Mouse (Mus musculus): Measurements from ENCODE around the gene Ola1.
A peak's percentile ranks its signal among the peaks of the same experiment; 100 is the strongest.

Ola1 gene

GRCm38 (mm10) chr2:73146111-73146510 is 72.6 kb downstream of the Ola1 start:
- DNase-seq (ENCODE audit: low read depth) = no peak

DNA sequence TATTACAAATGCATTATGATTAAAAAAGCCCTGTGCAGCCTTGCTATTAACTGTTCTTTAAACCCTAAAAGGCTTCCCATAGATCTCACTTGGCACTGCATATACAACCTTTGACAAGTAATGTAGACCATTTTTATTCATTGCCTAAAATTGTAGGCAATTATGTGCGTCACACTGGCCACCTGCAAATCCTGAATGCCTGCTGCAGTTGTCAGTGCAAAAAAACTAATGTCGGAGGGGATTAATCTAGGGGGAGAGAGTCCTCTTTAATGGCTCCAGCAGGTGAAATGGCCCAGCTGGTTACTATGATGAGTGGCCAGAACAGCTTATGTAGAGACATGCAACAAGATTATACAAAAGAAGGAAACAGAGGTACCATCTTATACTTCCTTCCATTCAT is 75.0 kb downstream of the Ola1 start:
- no peak for DNase-seq (ENCODE audit: low read depth)

- DNase-seq (ENCODE audit: low read depth) = no peak
These were observed 75.8 kb downstream of the Ola1 start for GRCm38 (mm10) chr2:73142832-73143470.

DNA sequence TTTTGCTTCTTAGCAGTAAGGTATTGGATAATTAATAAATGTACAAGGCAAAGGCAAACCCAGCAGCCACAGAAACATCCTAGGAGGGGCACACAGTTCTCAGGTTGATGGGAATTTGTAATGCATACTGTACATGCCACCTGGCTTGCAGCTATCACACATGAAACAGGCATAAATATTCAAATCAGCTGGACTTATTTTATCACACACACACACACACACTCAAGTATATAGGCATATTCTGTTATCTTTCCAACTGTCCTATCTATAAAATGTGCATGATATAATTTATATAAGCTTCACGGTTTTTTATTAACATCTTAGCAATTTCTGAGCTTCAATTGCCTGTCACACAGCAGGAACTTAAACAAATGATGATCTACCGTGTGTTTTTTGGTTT is 85.8 kb downstream of the Ola1 start:
- DNase-seq (ENCODE audit: low read depth) = no peak

- no peak for DNase-seq (ENCODE audit: low read depth)
These were observed 91.0 kb downstream of the Ola1 start for GRCm38 (mm10) chr2:73127686-73128085.

DNA sequence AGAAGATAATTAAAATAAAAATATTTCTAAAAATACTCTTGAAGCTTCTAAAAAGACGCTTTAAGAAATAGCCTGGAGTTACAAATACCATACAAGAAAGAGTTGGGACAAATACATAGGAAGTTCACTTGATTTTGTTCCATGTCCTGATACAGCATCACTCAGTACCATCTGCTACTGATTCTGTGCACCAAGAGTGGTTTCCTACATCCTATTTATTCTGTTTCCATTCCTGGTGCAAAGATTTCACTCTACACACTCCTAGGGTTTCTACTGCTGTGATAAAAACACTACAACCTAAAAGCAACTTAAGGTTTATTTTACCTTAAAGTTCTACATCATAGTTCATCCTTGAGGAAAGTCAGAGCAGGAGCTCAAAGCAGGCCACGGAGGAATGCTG is 99.9 kb downstream of the Ola1 start:
- DNase-seq (ENCODE audit: low read depth) = no peak

GRCm38 (mm10) chr2:73107089-73107488 is 111.6 kb downstream of the Ola1 start:
- no peak for DNase-seq (ENCODE audit: low read depth)

- no peak for DNase-seq (ENCODE audit: low read depth)
These were observed 122.2 kb downstream of the Ola1 start for GRCm38 (mm10) chr2:73096491-73096890.

DNA sequence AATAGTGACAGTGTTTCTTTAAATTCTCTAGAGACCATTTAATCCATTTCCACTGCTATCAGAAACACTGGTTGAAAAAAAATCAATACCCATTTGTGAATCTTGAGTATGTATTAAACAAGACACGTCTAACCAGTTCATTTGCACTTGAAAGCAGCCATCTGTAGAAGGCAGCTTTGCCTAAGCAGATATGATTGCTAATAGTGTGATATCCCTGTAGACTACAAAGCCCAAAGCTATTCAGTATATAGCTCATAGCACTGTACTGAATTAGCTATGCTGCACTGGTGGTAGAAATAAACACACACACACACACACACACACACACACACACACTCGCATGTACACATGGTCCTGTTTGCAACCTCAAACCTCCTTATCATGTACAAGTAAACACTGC is 123.4 kb downstream of the Ola1 start:
- no peak for DNase-seq (ENCODE audit: low read depth)

- no peak for DNase-seq (ENCODE audit: low read depth)
These were observed 125.7 kb downstream of the Ola1 start for GRCm38 (mm10) chr2:73093032-73093431.

- no peak for DNase-seq (ENCODE audit: low read depth)
These were observed 127.4 kb downstream of the Ola1 start for GRCm38 (mm10) chr2:73091302-73091701.

- DNase-seq (ENCODE audit: low read depth) = no peak
These were observed 131.1 kb downstream of the Ola1 start for GRCm38 (mm10) chr2:73087641-73088040.

DNA sequence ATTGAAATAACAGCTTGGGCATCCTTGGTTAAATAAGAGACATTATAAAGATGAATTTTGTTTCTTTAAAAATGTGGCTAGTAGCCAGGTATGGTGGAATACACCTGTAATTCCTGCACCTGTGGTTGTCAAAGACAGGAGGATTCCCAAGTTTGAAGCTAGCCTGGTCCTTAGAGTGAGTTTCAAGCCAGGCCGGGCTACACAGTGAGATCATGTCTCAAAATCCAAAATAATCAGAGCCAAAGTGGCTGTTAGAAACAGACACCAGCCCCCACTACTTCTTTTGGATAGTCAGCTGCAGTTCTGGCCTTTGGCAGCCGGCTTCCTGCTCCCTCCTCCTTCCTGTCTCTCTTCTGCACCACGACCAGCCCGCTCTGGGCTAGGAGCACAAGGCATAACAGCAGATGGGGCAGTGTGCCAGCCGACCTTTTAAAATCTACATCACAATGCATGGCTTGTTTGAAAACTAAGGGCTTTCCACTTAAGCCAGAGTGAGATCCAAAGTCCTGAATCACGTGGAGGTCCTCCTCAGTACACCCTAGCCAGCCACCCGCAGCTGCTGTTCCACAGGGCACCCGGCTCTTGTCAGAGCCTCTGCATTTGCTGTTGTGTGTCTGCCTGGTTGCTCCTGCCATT is 132.9 kb downstream of the Ola1 start:
- no peak for DNase-seq (ENCODE audit: low read depth)

GRCm38 (mm10) chr2:73082476-73082875 is 136.2 kb downstream of the Ola1 start:
- DNase-seq (ENCODE audit: low read depth) = no peak

GRCm38 (mm10) chr2:73081861-73082260 is 136.9 kb downstream of the Ola1 start:
- no peak for DNase-seq (ENCODE audit: low read depth)

DNA sequence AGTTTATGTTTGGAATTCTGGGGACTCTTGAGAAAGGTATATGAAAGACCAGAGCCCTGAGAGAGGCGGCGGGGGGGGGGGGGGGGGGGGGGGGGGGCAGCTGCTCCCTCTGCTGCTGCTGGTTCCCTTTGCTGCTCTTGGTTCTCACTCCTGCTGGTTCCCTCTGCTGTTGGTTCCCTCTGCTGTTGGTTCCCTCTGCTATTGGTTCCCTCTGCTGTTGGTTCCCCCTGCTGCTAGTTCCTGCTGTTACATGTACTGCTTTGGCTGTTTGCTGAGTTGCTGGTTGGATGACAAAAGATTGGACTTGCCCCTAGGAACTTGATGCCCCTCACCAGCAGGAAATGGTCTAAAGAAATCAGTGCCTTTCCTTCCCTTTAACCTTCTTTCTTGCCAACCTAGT is 138.6 kb downstream of the Ola1 start:
- peak; percentile 29 for DNase-seq (ENCODE audit: low read depth)

DNA sequence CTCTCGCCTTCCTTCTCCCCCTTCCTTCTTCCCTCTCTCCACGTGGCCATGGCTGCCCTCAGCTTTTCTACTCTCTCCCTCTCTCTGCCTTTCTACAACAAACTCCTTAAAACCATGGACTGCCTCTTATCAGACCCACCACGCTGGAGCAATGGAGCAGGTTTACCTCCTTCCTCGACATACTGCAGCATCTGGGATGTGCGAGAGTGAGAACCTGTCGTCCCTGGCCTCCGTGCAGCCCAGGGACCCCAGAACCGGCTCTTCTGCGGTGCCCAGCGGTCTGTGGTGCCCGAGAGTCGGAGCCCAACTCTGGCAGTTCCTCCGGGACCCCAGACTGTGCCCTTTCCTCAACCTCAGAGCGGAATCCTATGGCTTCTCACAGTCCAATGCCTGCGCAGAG is 139.4 kb downstream of the Ola1 start:
- DNase-seq (ENCODE audit: low read depth) = no peak

DNA sequence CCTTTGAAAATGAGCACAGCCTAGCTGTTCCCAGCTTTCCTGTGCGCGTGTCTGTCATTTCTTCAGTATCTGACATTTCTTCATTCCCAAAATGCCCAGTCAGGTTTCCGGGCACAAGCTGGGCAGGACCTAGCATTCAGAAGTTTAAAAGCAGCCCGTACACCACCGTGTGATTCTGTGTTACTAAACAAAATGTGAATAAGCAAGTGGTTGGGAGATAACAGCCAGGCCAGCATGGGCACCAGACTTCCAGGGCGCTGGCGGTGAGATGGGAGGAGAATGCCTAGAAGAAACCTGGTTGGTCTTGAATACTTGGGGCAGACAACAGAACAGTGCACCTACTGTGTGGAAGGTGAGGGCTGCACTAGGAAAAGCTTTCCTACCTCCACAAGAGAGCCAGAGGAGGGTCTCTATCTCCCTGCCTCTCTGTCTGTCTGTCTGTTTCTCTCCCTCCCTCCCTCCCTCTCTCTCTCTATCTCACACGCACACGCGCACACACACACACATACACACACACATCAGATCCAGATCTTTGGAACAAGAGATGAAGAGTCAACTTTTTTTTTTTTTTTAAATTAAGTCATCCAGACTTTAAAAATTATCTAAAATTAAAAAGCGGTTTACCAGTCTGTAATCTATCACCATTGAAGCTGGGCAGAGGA is 144.8 kb downstream of the Ola1 start:
- DNase-seq (ENCODE audit: low read depth) = no peak

- no peak for DNase-seq (ENCODE audit: low read depth)
These were observed 147.5 kb downstream of the Ola1 start for GRCm38 (mm10) chr2:73071201-73071600.

GRCm38 (mm10) chr2:73070449-73071076 is 148.2 kb downstream of the Ola1 start:
- no peak for DNase-seq (ENCODE audit: low read depth)

- no peak for DNase-seq (ENCODE audit: low read depth)
These were observed 149.4 kb downstream of the Ola1 start for GRCm38 (mm10) chr2:73069223-73069825.

DNA sequence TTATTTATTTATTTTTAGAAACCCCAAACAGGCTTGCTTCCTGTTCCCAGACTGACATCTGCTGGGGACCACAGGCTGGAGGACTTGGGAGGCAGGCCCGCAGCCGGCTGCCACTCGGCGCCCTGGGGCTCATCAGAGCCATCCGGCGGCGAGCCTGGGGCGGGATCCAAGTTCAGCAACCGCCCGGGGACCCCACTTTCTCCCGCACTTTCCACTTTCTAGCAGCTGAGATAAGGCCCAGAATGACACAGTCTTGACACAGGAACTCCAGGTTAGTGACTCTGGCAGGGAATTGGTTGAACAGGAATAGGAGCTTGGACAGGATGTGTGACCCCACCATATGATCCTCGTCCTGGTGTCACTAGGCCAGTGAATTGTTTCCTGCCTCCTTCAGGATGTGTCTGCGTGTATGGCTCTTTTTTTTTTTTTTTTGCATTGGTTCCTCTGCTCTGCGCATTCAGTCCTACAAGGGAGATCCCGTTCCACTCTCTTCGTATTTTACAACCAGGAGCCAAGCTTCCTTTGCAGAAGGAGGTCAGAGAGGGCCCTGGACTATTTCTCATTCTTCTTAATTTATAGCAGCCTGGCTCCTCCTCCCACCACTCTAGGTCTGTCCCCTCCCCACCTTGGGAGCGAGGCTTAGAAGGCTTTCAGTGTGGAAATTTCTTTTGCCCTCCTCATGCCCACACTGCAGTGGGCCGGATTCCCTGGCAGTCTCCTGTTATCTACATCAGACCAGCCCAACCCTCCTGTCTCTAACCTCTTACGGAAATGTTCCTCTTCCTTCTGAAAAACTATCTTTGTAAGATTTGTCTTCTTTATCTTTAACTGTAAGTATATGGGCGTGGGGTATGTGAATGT is 152.2 kb downstream of the Ola1 start:
- DNase-seq (ENCODE audit: low read depth) = no peak

Measured in naive thymus-derived CD4-positive, alpha-beta T cell, adult 2 months (primary cell).